Mouse (Mus musculus): ENCODE measurements at regions not wholly inside any gene's neighbourhood (a gene's known extent, or its start where the extent isn't known, plus 50 kb on each side); places are given as distances from the start of the nearest gene placed in this dataset.

DNA sequence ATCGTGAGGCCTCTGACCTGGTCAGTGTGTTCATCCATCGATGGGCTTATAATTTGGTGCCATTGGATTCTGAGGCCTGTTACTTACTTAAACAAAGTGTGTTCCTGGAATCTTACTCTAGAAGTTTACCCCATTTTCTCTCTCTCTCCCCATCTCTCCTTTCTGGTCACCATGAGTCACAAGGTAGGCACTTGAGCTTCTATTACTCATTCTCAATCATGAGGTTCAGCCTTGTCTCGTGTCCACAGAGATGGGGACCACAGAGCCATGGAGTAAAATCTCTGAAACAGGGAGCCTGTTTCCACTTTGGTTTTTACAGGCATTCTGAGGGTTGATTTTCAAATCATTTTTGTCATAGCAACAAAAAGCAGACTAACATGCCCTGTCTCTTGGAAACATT is 304.7 kb upstream of the Rbms1 start:
- ATAC-seq (ENCODE audit: low FRiP score): no peak
- 90% methylated on average over 3 of the region's 3 CpGs for WGBS
- H3K27me3 ChIP-seq (replicated peaks): no peaks in the 10 kb centered on the region

DNA sequence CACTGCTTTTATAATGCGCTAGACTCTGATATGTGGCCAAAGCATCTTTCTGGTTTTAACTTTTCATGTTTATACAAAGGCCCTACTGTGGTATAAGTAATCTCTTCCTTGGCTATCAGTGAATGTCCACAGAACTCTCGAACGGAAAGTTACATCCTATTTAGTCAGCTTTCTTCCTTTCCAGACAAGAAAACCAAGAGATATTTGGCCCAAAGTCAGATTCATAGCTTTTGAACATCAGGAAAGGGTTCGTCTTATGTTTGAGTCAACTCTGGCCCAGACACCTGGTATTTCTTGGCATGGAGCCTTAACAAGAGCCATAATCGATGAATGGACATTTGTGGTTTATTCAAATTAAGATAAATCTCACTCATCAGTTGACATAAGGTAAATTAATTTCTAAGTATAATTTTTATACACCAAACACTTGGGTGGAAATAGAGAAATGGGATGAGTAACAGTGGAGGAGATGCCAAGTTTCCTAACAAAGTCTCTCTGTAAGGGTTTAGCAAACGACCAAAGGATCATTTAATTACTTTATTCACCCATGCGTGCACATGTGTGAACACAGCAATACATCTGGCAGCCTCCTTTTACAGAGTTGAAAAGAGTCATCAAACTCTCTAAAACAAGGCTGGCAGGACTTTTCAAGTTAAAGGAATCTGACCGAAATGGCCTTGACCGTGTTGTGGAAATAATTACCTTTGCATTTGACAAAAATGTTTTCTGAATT is 287.2 kb upstream of the Rbms1 start:
- Histone ChIP-seq H3K27me3 (replicated peaks) (no peaks in the 10 kb centered on the region), H3K9ac (replicated peaks) (no peak overlapping the region)

More for the DNA sequence above, 304.7 kb upstream of the Rbms1 start:
- Histone ChIP-seq H3K9me3 (replicated peaks) (no peaks in the 10 kb centered on the region), H3K36me3 (no peaks in the 10 kb centered on the region), H3K27ac (replicated peaks) (no peak overlapping the region), H3K4me3 (replicated peaks) (no peak overlapping the region), H3K4me1 (peaks cover 8% of the 10 kb centered on the region; the same call in 1 of the 2 replicates), H3K9ac (replicated peaks) (no peak overlapping the region), H3K4me2 (no peak overlapping the region)

DNA sequence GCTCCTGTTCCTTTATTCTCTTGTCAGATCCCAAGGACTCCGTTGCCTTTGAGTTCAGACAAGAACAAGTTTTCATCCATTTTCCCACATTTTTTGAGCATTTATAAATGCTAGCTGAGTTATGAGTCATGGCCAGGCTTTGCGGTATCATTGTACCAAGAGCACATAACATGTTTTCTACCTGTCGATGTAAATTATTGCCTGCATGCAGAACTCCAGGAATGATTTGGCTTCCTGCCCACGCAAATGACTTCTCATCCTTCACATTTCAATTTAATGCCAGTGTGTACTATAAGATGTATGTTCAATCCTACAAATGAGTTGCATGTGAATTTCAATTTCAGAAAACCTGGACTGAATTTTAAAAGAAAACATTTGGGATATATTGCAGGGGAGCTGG is 285.0 kb upstream of the Rbms1 start:
- WGBS: 70% methylated on average over 4 of the region's 4 CpGs
- peaks cover 3% of the 10 kb centered on the region; the same call in 1 of the 2 replicates for H3K4me1 ChIP-seq
- no peak overlapping the region for H3K4me3 ChIP-seq (replicated peaks)

More for the DNA sequence above, 287.2 kb upstream of the Rbms1 start:
- Histone ChIP-seq H3K36me3 (no peaks in the 10 kb centered on the region), H3K4me3 (replicated peaks) (no peak overlapping the region), H3K27ac (replicated peaks) (no peak overlapping the region), H3K4me1 (peaks cover 3% of the 10 kb centered on the region; the same call in 1 of the 2 replicates), H3K4me2 (no peak overlapping the region), H3K9me3 (replicated peaks) (no peaks in the 10 kb centered on the region)
- no peak for ATAC-seq (ENCODE audit: low FRiP score)
- 59% methylated on average over 9 of the region's 9 CpGs for WGBS

DNA sequence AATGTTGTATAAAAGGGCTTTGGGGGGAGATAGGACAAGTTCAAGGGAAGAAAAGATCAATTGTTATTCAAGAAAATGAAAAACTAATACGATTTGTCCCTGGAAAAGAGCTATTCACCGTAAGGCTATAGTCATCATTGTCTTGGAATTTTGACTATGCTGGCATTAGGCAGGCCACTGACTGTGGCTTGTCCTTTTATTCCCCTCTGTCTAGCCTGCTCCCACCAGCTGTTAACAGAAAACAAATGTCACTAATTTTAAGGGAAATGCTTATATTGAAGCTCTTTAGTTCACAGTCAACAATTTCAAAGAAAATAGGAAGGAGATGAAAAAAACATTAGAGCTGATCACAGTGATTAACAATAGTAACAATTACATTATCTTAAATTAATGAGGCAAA is 284.3 kb upstream of the Rbms1 start:
- Histone ChIP-seq H3K4me3 (replicated peaks) (no peak overlapping the region), H3K9me3 (replicated peaks) (no peaks in the 10 kb centered on the region), H3K27ac (replicated peaks) (no peak overlapping the region), H3K36me3 (no peaks in the 10 kb centered on the region), H3K27me3 (replicated peaks) (no peaks in the 10 kb centered on the region), H3K4me2 (no peak overlapping the region), H3K4me1 (peaks cover 3% of the 10 kb centered on the region; the same call in 1 of the 2 replicates), H3K9ac (replicated peaks) (no peak overlapping the region)
- 24% methylated on average over 2 of the region's 2 CpGs for WGBS
- no peak for ATAC-seq (ENCODE audit: low FRiP score)

More for the DNA sequence above, 285.0 kb upstream of the Rbms1 start:
- no peaks in the 10 kb centered on the region for H3K36me3 ChIP-seq
- H3K27me3 ChIP-seq (replicated peaks): no peaks in the 10 kb centered on the region
- no peak overlapping the region for H3K9ac ChIP-seq (replicated peaks)
- H3K9me3 ChIP-seq (replicated peaks): no peaks in the 10 kb centered on the region
- no peak overlapping the region for H3K27ac ChIP-seq (replicated peaks)
- no peak overlapping the region for H3K4me2 ChIP-seq
- ATAC-seq (ENCODE audit: low FRiP score): no peak

DNA sequence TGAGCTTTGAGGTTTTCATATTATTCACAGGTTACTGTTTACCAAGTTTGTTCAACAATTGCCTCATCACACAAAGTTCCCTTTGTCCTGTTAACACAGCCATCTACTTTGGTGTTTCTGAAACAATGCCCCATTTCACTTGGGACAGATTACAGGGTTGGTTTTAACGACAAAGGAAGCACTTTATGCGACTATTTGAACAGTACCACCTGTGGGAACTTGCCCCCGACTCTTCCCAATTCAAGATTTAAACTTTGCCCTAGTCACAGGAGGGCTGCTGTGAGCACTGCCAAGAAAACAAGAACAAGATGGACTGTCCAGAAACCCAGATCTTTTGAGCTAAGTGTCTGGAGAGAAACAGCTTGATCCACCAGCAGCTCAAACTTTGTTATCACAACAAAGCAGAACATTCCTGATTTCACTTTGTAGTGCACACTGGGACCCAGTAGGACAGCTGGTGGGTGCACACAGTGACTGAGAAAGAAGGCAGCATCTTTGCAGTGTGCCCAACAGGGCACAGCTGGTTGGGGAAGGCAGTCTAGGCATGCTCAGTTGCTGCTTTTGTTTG is 283.8 kb upstream of the Rbms1 start:
- no peak for ATAC-seq (ENCODE audit: low FRiP score)
- H3K27me3 ChIP-seq (replicated peaks): no peaks in the 10 kb centered on the region
- H3K36me3 ChIP-seq: no peaks in the 10 kb centered on the region
- no peak overlapping the region for H3K4me3 ChIP-seq (replicated peaks)
- H3K4me2 ChIP-seq: no peak overlapping the region
- H3K9ac ChIP-seq (replicated peaks): no peak overlapping the region
- no peaks in the 10 kb centered on the region for H3K9me3 ChIP-seq (replicated peaks)
- WGBS: 9% methylated on average over 3 of the region's 3 CpGs
- H3K27ac ChIP-seq (replicated peaks): no peak overlapping the region
- peaks cover 3% of the 10 kb centered on the region; the same call in 1 of the 2 replicates for H3K4me1 ChIP-seq

DNA sequence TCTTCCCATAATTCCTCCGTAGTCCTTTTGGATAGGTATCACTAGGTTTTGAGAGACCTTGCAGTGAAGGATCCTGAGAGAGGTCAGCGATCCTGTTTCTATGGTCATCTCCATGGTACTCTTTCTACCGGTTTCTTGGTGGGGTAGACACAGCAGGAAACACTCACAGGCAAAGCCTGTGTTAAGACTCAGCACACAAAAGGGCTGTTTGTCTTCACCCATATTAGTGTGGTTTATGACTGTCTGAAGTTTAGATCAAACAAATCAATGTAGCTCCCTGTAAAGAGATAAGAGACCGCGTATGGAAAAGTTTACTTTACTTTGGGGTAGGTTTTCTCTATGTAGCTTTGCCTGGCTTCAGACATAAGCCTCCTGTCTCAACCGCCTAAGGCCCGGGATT is 282.5 kb upstream of the Rbms1 start:
- ATAC-seq (ENCODE audit: low FRiP score): no peak
- peaks cover 3% of the 10 kb centered on the region; the same call in 1 of the 2 replicates for H3K4me1 ChIP-seq

DNA sequence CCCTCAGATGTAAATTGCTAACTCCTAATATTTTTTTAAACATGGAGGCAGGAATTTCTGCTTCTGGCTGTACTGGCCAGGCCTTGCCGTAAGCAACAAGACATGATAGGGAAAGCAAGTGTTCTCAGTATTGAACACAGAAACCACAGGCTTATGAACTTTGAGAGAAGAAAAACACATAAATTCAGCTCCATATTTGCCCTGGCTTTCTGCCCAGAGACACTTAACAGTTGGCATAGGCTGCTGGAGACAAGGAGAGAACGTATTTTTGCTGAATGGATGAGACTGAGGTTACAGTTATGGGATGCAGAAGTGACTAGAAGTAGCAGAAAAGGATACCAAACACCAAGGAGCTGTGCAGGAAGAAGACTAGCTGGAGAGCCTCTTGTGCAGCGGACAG is 258.7 kb upstream of the Rbms1 start:
- 72% methylated on average over 3 of the region's 3 CpGs for WGBS
- Histone ChIP-seq H3K27ac (replicated peaks) (no peak overlapping the region), H3K36me3 (no peaks in the 10 kb centered on the region), H3K9me3 (replicated peaks) (no peaks in the 10 kb centered on the region), H3K9ac (replicated peaks) (no peak overlapping the region), H3K4me1 (no peaks in the 10 kb centered on the region), H3K4me3 (replicated peaks) (no peak overlapping the region), H3K4me2 (no peak overlapping the region), H3K27me3 (replicated peaks) (no peaks in the 10 kb centered on the region)
- no peak for ATAC-seq (ENCODE audit: low FRiP score)

More for the DNA sequence above, 282.5 kb upstream of the Rbms1 start:
- 75% methylated on average over 7 of the region's 7 CpGs for WGBS
- no peak overlapping the region for H3K4me2 ChIP-seq
- H3K9me3 ChIP-seq (replicated peaks): no peaks in the 10 kb centered on the region
- no peak overlapping the region for H3K4me3 ChIP-seq (replicated peaks)
- H3K27ac ChIP-seq (replicated peaks): no peak overlapping the region
- no peaks in the 10 kb centered on the region for H3K36me3 ChIP-seq
- H3K9ac ChIP-seq (replicated peaks): no peak overlapping the region
- H3K27me3 ChIP-seq (replicated peaks): no peaks in the 10 kb centered on the region

DNA sequence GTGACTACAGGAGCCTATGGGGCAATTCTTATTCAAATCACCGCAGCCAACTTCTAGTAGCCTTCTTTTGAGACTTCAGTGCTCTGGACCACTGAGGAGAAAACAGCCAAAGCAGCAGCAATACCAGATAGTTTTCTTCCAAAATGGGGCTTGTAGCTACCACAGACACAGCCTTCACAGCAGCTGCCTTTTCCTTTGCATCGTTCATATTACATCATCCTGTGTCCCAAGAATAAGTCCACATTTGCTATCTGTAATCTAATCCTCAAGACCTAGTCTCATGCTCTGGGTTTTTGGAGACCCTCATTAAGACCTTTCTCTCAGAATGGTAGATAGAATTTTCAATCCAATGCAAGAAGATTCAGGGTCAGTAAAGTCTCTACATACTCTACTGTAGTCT is 258.2 kb upstream of the Rbms1 start:
- no peak overlapping the region for H3K27ac ChIP-seq (replicated peaks)
- no peaks in the 10 kb centered on the region for H3K9me3 ChIP-seq (replicated peaks)
- H3K4me2 ChIP-seq: no peak overlapping the region
- ATAC-seq (ENCODE audit: low FRiP score): no peak
- H3K36me3 ChIP-seq: no peaks in the 10 kb centered on the region
- H3K9ac ChIP-seq (replicated peaks): no peak overlapping the region
- no peaks in the 10 kb centered on the region for H3K4me1 ChIP-seq
- no peak overlapping the region for H3K4me3 ChIP-seq (replicated peaks)
- no peaks in the 10 kb centered on the region for H3K27me3 ChIP-seq (replicated peaks)
- WGBS: 91% methylated on average over 2 of the region's 2 CpGs

DNA sequence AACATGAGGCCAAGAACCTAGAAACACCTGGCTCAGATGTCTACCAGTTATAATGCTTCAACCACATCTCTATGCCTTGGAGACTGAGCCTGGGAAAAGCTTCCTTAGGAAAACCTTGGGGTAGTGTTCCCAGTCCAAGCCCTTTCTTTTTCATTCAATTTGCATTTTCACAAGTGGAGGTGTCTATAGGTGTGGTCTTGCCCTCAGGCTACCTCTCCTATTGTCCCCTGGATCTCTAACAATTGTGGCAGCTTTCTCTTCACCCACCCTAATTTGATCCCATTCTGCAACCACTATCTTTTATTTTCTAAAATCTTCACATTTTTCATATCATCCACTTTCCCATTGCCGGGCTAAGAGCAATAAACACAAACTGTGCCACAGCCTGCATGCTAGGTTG is 251.0 kb upstream of the Rbms1 start:
- no peaks in the 10 kb centered on the region for H3K36me3 ChIP-seq
- no peak overlapping the region for H3K27ac ChIP-seq (replicated peaks)
- no peaks in the 10 kb centered on the region for H3K4me1 ChIP-seq
- no peak overlapping the region for H3K4me3 ChIP-seq (replicated peaks)
- H3K27me3 ChIP-seq (replicated peaks): no peaks in the 10 kb centered on the region
- no peak overlapping the region for H3K9ac ChIP-seq (replicated peaks)
- no peak for ATAC-seq (ENCODE audit: low FRiP score)
- 92% methylated on average over 1 of the region's 1 CpGs for WGBS
- no peak overlapping the region for H3K4me2 ChIP-seq
- no peaks in the 10 kb centered on the region for H3K9me3 ChIP-seq (replicated peaks)

DNA sequence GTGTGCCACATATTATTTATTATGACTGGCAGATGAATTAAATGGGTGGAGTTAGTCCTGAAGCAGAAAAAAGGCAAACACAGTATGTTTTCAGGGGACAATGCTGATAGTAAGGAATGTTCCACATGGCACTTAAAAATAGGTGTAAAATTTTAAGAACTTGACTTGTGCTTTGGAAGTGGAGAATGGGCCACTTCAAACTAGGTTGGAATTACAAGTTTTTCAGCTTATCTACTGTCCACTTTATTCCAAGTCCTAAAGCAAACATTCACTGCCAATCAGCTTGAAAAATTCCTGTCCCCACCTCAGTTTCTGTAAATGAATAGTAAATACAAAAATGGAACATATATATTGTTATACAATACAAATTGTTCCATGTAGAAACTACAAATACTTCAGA is 238.4 kb upstream of the Rbms1 start:
- no peaks in the 10 kb centered on the region for H3K36me3 ChIP-seq
- H3K4me3 ChIP-seq (replicated peaks): no peak overlapping the region
- ATAC-seq (ENCODE audit: low FRiP score): no peak
- no peaks in the 10 kb centered on the region for H3K4me1 ChIP-seq
- no peak overlapping the region for H3K9ac ChIP-seq (replicated peaks)
- no peak overlapping the region for H3K27ac ChIP-seq (replicated peaks)
- H3K27me3 ChIP-seq (replicated peaks): no peaks in the 10 kb centered on the region
- no peaks in the 10 kb centered on the region for H3K9me3 ChIP-seq (replicated peaks)
- no peak overlapping the region for H3K4me2 ChIP-seq

DNA sequence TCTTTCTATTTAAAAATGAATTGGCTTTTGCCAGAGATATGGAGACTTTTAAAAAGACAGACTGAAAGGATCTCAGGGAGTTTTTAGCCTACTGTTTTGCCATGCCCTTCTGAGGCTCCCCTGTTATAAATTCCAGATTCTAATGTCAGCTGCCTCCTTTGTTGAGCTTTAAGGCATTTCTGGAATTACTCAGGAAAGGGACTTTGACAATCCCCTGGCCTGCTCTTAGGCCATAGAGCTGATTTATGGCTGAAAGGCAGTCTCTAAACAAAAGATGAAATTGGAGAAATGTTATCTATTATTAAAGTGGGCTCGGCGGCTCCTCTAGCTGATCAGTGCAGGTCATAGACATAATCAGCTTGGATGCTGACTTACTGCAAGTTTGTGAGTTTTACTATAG is 231.0 kb upstream of the Rbms1 start:
- no peak overlapping the region for H3K4me3 ChIP-seq (replicated peaks)
- no peak overlapping the region for H3K4me2 ChIP-seq
- no peak overlapping the region for H3K27ac ChIP-seq (replicated peaks)
- 13% methylated on average over 2 of the region's 2 CpGs for WGBS
- ATAC-seq (ENCODE audit: low FRiP score): no peak
- no peaks in the 10 kb centered on the region for H3K36me3 ChIP-seq
- H3K27me3 ChIP-seq (replicated peaks): no peaks in the 10 kb centered on the region
- H3K9ac ChIP-seq (replicated peaks): no peak overlapping the region
- no peaks in the 10 kb centered on the region for H3K9me3 ChIP-seq (replicated peaks)
- H3K4me1 ChIP-seq: no peaks in the 10 kb centered on the region

DNA sequence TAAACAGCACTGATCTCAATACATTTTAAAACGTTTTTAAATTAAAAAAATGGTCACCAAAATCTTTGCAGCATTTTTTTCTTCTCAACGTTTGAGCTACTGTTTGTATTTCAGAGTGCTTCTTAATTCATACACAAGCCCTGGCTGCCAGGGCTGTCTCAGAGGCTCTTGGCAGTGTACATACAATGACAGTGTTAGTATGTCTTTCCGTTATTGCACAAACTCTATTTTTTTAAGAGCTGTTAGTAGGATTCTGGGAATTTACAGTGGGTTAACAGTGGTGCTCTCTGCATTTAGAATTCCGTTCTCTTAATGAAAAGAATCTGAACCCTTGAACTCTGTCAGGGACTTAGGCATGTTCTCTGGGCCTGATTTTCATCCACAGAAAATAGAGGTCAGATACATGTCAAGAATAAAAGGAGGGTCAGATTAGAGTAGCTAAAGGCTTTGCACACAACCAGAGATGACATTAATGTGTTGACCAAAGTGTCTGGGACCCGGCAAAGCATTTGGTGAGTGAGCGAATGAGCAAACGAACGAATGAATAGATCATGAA is 219.5 kb upstream of the Rbms1 start:
- no peaks in the 10 kb centered on the region for H3K36me3 ChIP-seq
- H3K9ac ChIP-seq (replicated peaks): no peak overlapping the region
- no peaks in the 10 kb centered on the region for H3K27me3 ChIP-seq (replicated peaks)
- no peaks in the 10 kb centered on the region for H3K4me1 ChIP-seq
- H3K4me3 ChIP-seq (replicated peaks): no peak overlapping the region
- no peak for ATAC-seq (ENCODE audit: low FRiP score)
- H3K4me2 ChIP-seq: no peak overlapping the region
- no peaks in the 10 kb centered on the region for H3K9me3 ChIP-seq (replicated peaks)
- WGBS: 54% methylated on average over 8 of the region's 8 CpGs
- H3K27ac ChIP-seq (replicated peaks): no peak overlapping the region
